Mouse (Mus musculus) CH12.LX (cell line): ENCODE measurements around the gene Wnt5b. TPM values are rescaled to one million over a fixed set of nuclear protein-coding genes. Genes with fewer than 3 reads are reported as not detected.

Source experiments
- DNase-seq: peaks from one replicate; pipeline ENCODE4 v3.0.0-alpha.2; 2013; ENCODE audit errors: extremely low read depth
- H3K27ac ChIP-seq: 2 replicates; pipeline ENCODE4 v1.5.1; 2012; ENCODE audit warnings: low read depth, mild to moderate bottlenecking, control low read depth, moderate library complexity; ENCODE audit not compliant: insufficient read depth
- H3K27me3 ChIP-seq: replicated peaks from 2 replicates; pipeline ENCODE3; 2012; ENCODE audit warnings: inconsistent platforms
- H3K36me3 ChIP-seq, 2 experiments: replicated peaks in 1 of 2; 2 replicates each; pipeline versions ENCODE3 to v1.6.1; 2012; ENCODE audit warnings: inconsistent platforms in 1 of 2, low read length in 1 of 2, mild to moderate bottlenecking in 1 of 2, mixed read lengths in 1 of 2, moderate library complexity in 1 of 2; ENCODE audit not compliant: control insufficient read depth in 1 of 2, insufficient read depth in 1 of 2
- H3K4me1 ChIP-seq, 2 experiments: 2 replicates each; pipeline ENCODE4 v1.6.1; 2012; ENCODE audit warnings: inconsistent platforms in 1 of 2, moderate library complexity in 1 of 2; ENCODE audit not compliant: insufficient read depth in 2 of 2, control insufficient read depth in 1 of 2
- H3K4me2 ChIP-seq: 2 replicates; pipeline ENCODE4 v1.6.1; 2012; ENCODE audit warnings: low read depth, mild to moderate bottlenecking, control low read depth; ENCODE audit not compliant: poor library complexity, insufficient read depth, severe bottlenecking
- H3K4me3 ChIP-seq, 3 experiments: fragments of 150-350 bp in 1 of 3; sonication (generic) in 1 of 3; replicated peaks in 1 of 3; 2 replicates each; pipeline versions ENCODE3 to v1.5.1; 2011 to 2012; ENCODE audit warnings: low read depth in 2 of 3, low read length in 2 of 3, mild to moderate bottlenecking in 2 of 3, moderate library complexity in 2 of 3, control low read depth in 1 of 3, improper control_type of control experiment in 1 of 3, inconsistent platforms in 1 of 3, mixed read lengths in 1 of 3; ENCODE audit not compliant: poor library complexity in 1 of 3
- H3K79me2 ChIP-seq: replicated peaks from 2 replicates; pipeline ENCODE4 v1.6.1; 2012; ENCODE audit warnings: mild to moderate bottlenecking, moderate library complexity; ENCODE audit not compliant: control insufficient read depth, poor library complexity, insufficient read depth, severe bottlenecking; ENCODE audit errors: extremely low read depth
- H3K9ac ChIP-seq: 2 replicates; pipeline ENCODE4 v1.6.1; 2012; ENCODE audit warnings: low read depth, mild to moderate bottlenecking, control low read depth, moderate library complexity; ENCODE audit not compliant: insufficient read depth
- H3K9me3 ChIP-seq: replicated peaks from 2 replicates; pipeline ENCODE3; 2012; ENCODE audit warnings: low read length, inconsistent platforms, mixed read lengths
- BHLHE40 ChIP-seq: IDR thresholded peaks from 2 replicates; pipeline ENCODE4 v1.6.1; 2011; ENCODE audit warnings: mild to moderate bottlenecking, low read depth, low read length, improper control_type of control experiment
- CHD1 ChIP-seq: IDR thresholded peaks from 2 replicates; pipeline ENCODE4 v1.6.1; 2012; ENCODE audit warnings: low read depth, low read length, improper control_type of control experiment, inconsistent platforms
- EP300 ChIP-seq: IDR thresholded peaks from 2 replicates; pipeline ENCODE4 v1.6.1; 2011; ENCODE audit warnings: low read length, improper control_type of control experiment
- GABPA ChIP-seq: IDR thresholded peaks from 2 replicates; pipeline ENCODE4 v1.6.1; 2012; ENCODE audit warnings: low read depth, low read length, improper control_type of control experiment, inconsistent platforms; ENCODE audit not compliant: insufficient replicate concordance
- KAT2A ChIP-seq: IDR thresholded peaks from 2 replicates; pipeline ENCODE4 v1.6.1; 2012; ENCODE audit warnings: low read length, improper control_type of control experiment, inconsistent platforms; ENCODE audit not compliant: insufficient replicate concordance
- MAX ChIP-seq: IDR thresholded peaks from 2 replicates; pipeline ENCODE4 v1.6.1; 2011; ENCODE audit warnings: low read length, improper control_type of control experiment
- MAZ ChIP-seq: IDR thresholded peaks from 2 replicates; pipeline ENCODE4 v1.6.1; 2012; ENCODE audit warnings: low read depth, mild to moderate bottlenecking, inconsistent platforms, low read length, improper control_type of control experiment, moderate library complexity
- MEF2A ChIP-seq: IDR thresholded peaks from 2 replicates; pipeline ENCODE4 v1.6.1; 2014; ENCODE audit warnings: low read depth, mild to moderate bottlenecking, inconsistent platforms, low read length, improper control_type of control experiment, borderline replicate concordance
- NELFE ChIP-seq: IDR thresholded peaks from 2 replicates; pipeline ENCODE4 v1.6.1; 2011; ENCODE audit warnings: low read depth, low read length, improper control_type of control experiment
- NRF1 ChIP-seq: IDR thresholded peaks from 2 replicates; pipeline ENCODE4 v1.6.1; 2014; ENCODE audit warnings: low read depth, mild to moderate bottlenecking, inconsistent platforms, low read length, improper control_type of control experiment, moderate library complexity
- PAX5 ChIP-seq: IDR thresholded peaks from 2 replicates; pipeline ENCODE4 v1.6.1; 2012; ENCODE audit warnings: low read length, inconsistent platforms, mixed read lengths
- POLR2A ChIP-seq: IDR thresholded peaks from 2 replicates; pipeline ENCODE4 v1.6.1; 2011; ENCODE audit warnings: low read depth, mild to moderate bottlenecking, improper control_type of control experiment, low read length
- RAD21 ChIP-seq: IDR thresholded peaks from 2 replicates; pipeline ENCODE4 v1.6.1; 2011; ENCODE audit warnings: low read depth, mild to moderate bottlenecking, low read length, improper control_type of control experiment, moderate library complexity
- SIN3A ChIP-seq: IDR thresholded peaks from 2 replicates; pipeline ENCODE4 v1.6.1; 2012; ENCODE audit warnings: low read length, improper control_type of control experiment, inconsistent platforms
- SMC3 ChIP-seq: IDR thresholded peaks from 2 replicates; pipeline ENCODE4 v1.6.1; 2011; ENCODE audit warnings: low read depth, low read length, improper control_type of control experiment
- TBP ChIP-seq: conservative IDR thresholded peaks from 2 replicates; pipeline ENCODE4 v1.6.1; 2011; ENCODE audit warnings: low read depth, low read length, improper control_type of control experiment
- TCF12 ChIP-seq: IDR thresholded peaks from 2 replicates; pipeline ENCODE4 v1.6.1; 2014; ENCODE audit warnings: low read depth, mild to moderate bottlenecking, inconsistent platforms, low read length, improper control_type of control experiment
- USF1 ChIP-seq: IDR thresholded peaks from 2 replicates; pipeline ENCODE4 v1.6.1; 2014; ENCODE audit warnings: low read depth, mild to moderate bottlenecking, inconsistent platforms, low read length, improper control_type of control experiment
- USF2 ChIP-seq: conservative IDR thresholded peaks from 2 replicates; pipeline ENCODE4 v1.6.1; 2011; ENCODE audit warnings: low read depth, low read length, improper control_type of control experiment
- ZKSCAN1 ChIP-seq: IDR thresholded peaks from 2 replicates; pipeline ENCODE4 v1.6.1; 2012; ENCODE audit warnings: low read depth, inconsistent platforms, low read length, improper control_type of control experiment, borderline replicate concordance
- ZMIZ1 ChIP-seq: IDR thresholded peaks from 2 replicates; pipeline ENCODE4 v1.6.1; 2012; ENCODE audit warnings: low read depth, mild to moderate bottlenecking, inconsistent platforms, low read length, improper control_type of control experiment
- ZNF384 ChIP-seq: IDR thresholded peaks from 2 replicates; pipeline ENCODE4 v1.6.1; 2012; ENCODE audit warnings: low read depth, low read length, improper control_type of control experiment, inconsistent platforms
- dilution Hi-C: fragments of 300-500 bp; cut with MboI; formaldehyde crosslinking; loops from 2 replicates; pipeline ENCODE4 v1.14.3; 2020; ENCODE audit warnings: low sequenced_read_pairs; ENCODE audit not compliant: extremely low pct_unique_long_range_greater_than_20kb, extremely low pct_ligation_motif_present
- in situ Hi-C: fragments of 300-500 bp; cut with MboI; formaldehyde crosslinking; loops from 3 replicates; pipeline ENCODE4 v1.14.3; 2019; ENCODE audit warnings: low sequenced_read_pairs, low pct_ligation_motif_present, low pct_unique_long_range_greater_than_20kb, mixed read lengths
- polyA plus RNA-seq: library from polyadenylated mRNA; unstranded; fragments of >175 nt; gene quantifications from 2 replicates; pipeline ENCODE4 v1.2.1, GENCODE M21; 2012; ENCODE audit warnings: low read depth; ENCODE audit not compliant: insufficient read length
- total RNA-seq, 2 experiments: library from RNA; depleted of rRNA; stranded (reverse); fragments of 300-350 nt in 1 of 2; fragments of >200 nt in 1 of 2; gene quantifications; 2 replicates each; pipeline ENCODE4 v1.2.3; 2012 to 2014

Gene Wnt5b
- total and polyA plus RNA-seq, 3 experiments: 1.2 to 2.0 (median 1.5) TPM

GRCm38 (mm10) chr6:119587897-119588296, 43.8 kb upstream of the Wnt5b start:
- no peaks in the 10 kb centered on the region for H3K4me1 ChIP-seq
- H3K9me3 ChIP-seq: no peaks in the 10 kb centered on the region
- H3K27ac ChIP-seq: no peak overlapping the region
- no peak overlapping the region for H3K4me2 ChIP-seq
- no peak for TF ChIP-seq MEF2A
- TF ChIP-seq KAT2A: no peak
- TF ChIP-seq TCF12: no peak
- no peak for TF ChIP-seq GABPA
- TF ChIP-seq BHLHE40: no peak
- TF ChIP-seq CHD1: no peak
- TF ChIP-seq MAX: no peak
- no peak for TF ChIP-seq NELFE
- TF ChIP-seq EP300: no peak
- TF ChIP-seq ZKSCAN1: no peak
- no peak for TF ChIP-seq TBP
- DNase-seq: no peak
- dilution Hi-C loops (no loop called here), in situ Hi-C loops (no loop called here)
- no peak overlapping the region for H3K9ac ChIP-seq
- no peak overlapping the region for H3K4me3 ChIP-seq
- no peaks in the 10 kb centered on the region for H3K36me3 ChIP-seq
- no peaks in the 10 kb centered on the region for H3K79me2 ChIP-seq
- no peaks in the 10 kb centered on the region for H3K27me3 ChIP-seq

- Histone ChIP-seq H3K36me3 (no peaks in the 10 kb centered on the region), H3K4me3 (no peak overlapping the region), H3K9me3 (no peaks in the 10 kb centered on the region), H3K27ac (no peak overlapping the region), H3K9ac (no peak overlapping the region), H3K79me2 (no peaks in the 10 kb centered on the region), H3K4me1 (no peaks in the 10 kb centered on the region), H3K27me3 (no peaks in the 10 kb centered on the region), H3K4me2 (no peak overlapping the region)
- no peak for DNase-seq
- TF ChIP-seq CHD1 (no peak), SIN3A (no peak), RAD21 (no peak), NRF1 (no peak), POLR2A (no peak), GABPA (no peak), SMC3 (no peak), USF2 (no peak), USF1 (no peak), ZNF384 (no peak), ZMIZ1 (no peak), PAX5 (no peak), MAZ (no peak)
- in situ Hi-C loops (no loop called here), dilution Hi-C loops (no loop called here)
Observed at GRCm38 (mm10) chr6:119587454-119587853, 43.3 kb upstream of the Wnt5b start.
